Mouse (Mus musculus) left cerebral cortex, adult 2 months (tissue): ENCODE data around the gene Als2. TPM values are rescaled to one million over a fixed set of nuclear protein-coding genes. Genes with fewer than 3 reads are reported as not detected.

Source experiments
- DNase-seq, 2 experiments: peaks; one replicate each; pipeline ENCODE4 v3.0.0; 2021 to 2022; ENCODE audit warnings: low spot score in 2 of 2, mixed read lengths in 1 of 2; ENCODE audit errors: extremely low spot score in 1 of 2
- H3K27ac ChIP-seq: fragments of 200-600 bp; 2 replicates; pipeline ENCODE4 v1.8.1; 2022
- H3K4me3 ChIP-seq: fragments of 200-600 bp; 2 replicates; pipeline ENCODE4 v1.8.1; 2022
- CTCF ChIP-seq: fragments of 200-600 bp; IDR thresholded peaks from 2 replicates; pipeline ENCODE4 v1.8.1; 2022; ENCODE audit warnings: antibody characterized with exemption, mild to moderate bottlenecking, moderate library complexity
- intact Hi-C: fragments of 180-260 bp; cut with DNase I; formaldehyde crosslinking; loops from one replicate; pipeline ENCODE4 v1.15.1; 2025
- total RNA-seq, 2 experiments: library from RNA; stranded (reverse); gene quantifications; 2 replicates each; pipeline ENCODE4 v1.2.3; 2021

Gene Als2
- total RNA-seq, 2 experiments from 2014 or later: 35.1 to 37.5 TPM

DNA sequence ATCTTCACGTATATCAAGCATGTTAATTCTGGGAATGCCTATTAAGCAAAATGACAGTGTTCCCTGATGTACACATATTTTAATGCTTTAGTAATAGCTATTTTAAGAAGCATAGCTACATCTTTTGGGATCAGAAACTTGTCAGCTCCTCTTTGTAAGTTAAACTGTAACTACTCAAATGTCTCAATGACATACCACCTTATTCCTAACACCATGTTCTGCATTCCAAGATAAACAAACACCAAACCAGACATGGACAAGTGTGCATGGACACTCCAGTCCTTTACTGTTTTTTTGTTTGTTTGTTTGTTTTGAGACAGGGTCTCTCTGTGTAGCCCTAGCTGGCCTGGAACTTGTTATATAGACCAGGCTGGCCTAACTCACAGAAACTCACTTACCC is 28.7 kb downstream of the Als2 start:
- no peak for DNase-seq
- Histone ChIP-seq H3K4me3 (no peak overlapping the region), H3K27ac (no peak overlapping the region)
- no peak for TF ChIP-seq CTCF
- intact Hi-C loops: no loop called here

DNA sequence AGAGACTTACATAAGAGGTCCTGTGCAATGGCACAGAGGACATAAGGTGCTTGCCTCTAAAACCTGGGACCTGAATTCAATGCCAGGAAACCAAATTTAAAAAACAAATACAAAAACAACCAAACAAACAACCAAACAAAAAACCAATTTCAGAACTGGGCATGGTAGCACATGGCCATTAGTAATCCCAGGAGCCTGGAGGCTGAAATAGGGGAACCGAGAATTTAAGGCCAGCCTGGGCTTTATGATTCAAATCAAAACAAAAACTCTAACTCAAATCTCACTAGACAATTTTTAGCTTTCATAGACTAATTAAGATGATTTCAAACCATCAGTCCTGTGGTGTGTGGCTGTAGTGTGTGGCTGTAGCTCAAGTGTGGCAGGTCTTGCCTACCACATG is 32.5 kb downstream of the Als2 start:
- H3K27ac ChIP-seq: no peak overlapping the region
- TF ChIP-seq CTCF: no peak
- no peak for DNase-seq
- H3K4me3 ChIP-seq: no peak overlapping the region
- intact Hi-C loops: no loop called here

- no peak overlapping the region for H3K4me3 ChIP-seq
- no peak for TF ChIP-seq CTCF
- DNase-seq: no peak
- intact Hi-C loops: no loop called here
- no peak overlapping the region for H3K27ac ChIP-seq
Observed at GRCm38 (mm10) chr1:59202367-59202766, 34.7 kb downstream of the Als2 start.

DNA sequence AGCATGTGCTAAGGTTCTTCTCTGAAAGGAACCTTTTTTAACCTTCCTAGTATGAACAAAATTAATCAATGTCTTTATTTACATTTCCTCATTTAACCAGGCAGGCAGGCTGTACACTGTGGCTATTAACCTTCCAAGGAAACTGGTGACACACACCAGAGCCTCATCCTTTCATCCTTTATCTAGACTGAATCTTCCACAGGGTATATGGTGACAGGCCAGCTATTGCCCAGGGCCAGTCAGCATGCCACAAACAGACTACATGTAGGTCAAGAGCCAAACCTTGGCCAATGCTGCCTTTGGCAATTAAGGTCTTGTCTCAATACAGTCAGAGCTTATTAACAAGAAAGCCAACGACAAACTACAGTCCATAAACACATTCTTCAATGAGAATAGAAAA is 35.5 kb downstream of the Als2 start:
- no peak for TF ChIP-seq CTCF
- no peak overlapping the region for H3K4me3 ChIP-seq
- H3K27ac ChIP-seq: no peak overlapping the region
- intact Hi-C loops: no loop called here
- no peak for DNase-seq

DNA sequence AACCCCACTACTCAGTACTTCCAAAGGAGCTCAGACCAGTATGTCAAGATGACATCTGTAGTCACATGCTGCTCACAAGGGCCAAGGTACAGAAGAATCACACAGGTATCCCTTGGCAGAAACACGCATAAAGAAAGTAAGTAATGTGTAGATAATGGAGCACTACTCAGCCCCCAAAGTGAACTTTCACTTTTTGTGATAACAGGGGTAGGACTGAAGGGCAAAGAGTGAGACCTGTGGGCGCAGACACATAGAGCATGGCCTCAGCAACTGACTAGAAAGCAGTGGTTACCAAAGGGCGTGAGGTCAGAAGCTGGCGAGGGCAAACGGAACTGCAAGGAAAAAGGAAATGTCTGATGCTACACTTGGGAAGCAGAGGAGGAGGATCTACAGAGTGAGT is 36.1 kb downstream of the Als2 start:
- intact Hi-C loops: no loop called here
- no peak overlapping the region for H3K27ac ChIP-seq
- no peak overlapping the region for H3K4me3 ChIP-seq
- no peak for DNase-seq
- TF ChIP-seq CTCF: no peak

GRCm38 (mm10) chr1:59194979-59195378 is 42.1 kb downstream of the Als2 start:
- H3K27ac ChIP-seq: no peak overlapping the region
- intact Hi-C loops: no loop called here
- DNase-seq: no peak
- no peak for TF ChIP-seq CTCF
- no peak overlapping the region for H3K4me3 ChIP-seq

GRCm38 (mm10) chr1:59187786-59188185 is 49.2 kb downstream of the Als2 start:
- no peak for DNase-seq
- intact Hi-C loops: no loop called here
- no peak for TF ChIP-seq CTCF
- Histone ChIP-seq H3K4me3 (no peak overlapping the region), H3K27ac (no peak overlapping the region)

DNA sequence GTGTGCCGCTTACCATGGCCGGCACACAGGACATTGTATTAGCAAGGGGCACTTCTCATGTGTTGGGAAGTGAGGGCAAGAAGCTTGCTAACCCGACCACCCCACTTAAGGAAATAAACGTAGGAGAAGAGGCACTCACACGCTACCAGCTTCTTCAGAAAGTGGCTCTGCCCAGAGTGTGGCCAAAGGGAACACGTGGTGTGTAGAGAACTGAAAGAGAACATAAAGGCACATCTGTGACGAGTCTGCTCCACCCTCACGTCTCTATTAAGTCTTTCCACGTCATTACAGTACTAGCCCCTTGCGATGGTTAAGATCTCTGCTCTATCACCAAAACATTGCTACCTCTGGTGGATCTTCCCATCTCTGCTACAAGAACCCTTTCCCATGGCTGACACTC is 50.7 kb downstream of the Als2 start:
- Histone ChIP-seq H3K27ac (no peak overlapping the region), H3K4me3 (no peak overlapping the region)
- intact Hi-C loops: no loop called here
- no peak for DNase-seq
- TF ChIP-seq CTCF: no peak

DNA sequence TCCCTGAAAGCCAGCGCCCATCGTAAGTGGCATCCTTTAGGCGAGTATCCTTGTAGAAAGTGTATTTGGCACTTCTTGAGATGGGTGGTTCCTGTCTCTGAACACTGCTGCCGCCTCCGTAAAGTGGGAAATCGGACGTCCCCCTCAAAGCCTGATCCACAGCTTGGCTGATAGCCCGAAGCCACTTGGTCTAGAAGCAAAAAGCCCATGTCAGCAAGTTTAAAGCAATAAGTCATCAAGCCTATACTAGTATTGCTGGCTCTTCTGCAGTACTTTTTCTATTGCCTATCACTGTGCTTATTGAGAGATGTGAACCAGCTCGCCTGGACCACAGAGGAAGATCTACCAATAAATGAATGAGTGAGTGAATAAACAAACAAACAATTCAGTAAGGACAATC is 51.6 kb downstream of the Als2 start:
- no peak for DNase-seq
- no peak for TF ChIP-seq CTCF
- Histone ChIP-seq H3K4me3 (no peak overlapping the region), H3K27ac (no peak overlapping the region)
- intact Hi-C loops: no loop called here

- DNase-seq: no peak
- intact Hi-C loops: loop anchor here (5.0 kb wide), 1 partner anchor 76 kb away; no protein-coding TSS in a partner anchor
- no peak for TF ChIP-seq CTCF
- Histone ChIP-seq H3K4me3 (no peak overlapping the region), H3K27ac (no peak overlapping the region)
Observed at GRCm38 (mm10) chr1:59183045-59183444, 54.0 kb downstream of the Als2 start.

DNA sequence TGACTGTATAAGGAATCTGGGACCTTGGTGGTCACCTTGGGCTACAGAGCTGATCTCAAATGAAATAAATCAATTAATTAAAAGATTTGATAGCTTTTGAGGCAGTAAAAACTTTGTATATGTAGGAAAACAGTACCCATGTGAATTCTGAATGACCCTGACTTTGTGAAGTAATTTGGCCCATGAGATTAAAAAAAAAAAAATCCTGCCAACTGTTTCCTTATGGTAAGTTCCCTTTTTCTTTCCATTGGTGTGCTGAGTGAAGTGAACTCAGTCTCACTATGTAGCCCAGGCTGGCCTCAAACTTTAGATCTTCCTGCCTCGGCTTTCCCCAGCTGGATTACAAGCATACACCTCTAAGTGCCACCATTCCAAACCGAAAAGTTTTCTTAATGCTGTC is 54.7 kb downstream of the Als2 start:
- H3K27ac ChIP-seq: no peak overlapping the region
- no peak for TF ChIP-seq CTCF
- intact Hi-C loops: loop anchor here (5.0 kb wide), 1 partner anchor 75 kb away; no protein-coding TSS in a partner anchor
- no peak overlapping the region for H3K4me3 ChIP-seq
- DNase-seq: no peak

DNA sequence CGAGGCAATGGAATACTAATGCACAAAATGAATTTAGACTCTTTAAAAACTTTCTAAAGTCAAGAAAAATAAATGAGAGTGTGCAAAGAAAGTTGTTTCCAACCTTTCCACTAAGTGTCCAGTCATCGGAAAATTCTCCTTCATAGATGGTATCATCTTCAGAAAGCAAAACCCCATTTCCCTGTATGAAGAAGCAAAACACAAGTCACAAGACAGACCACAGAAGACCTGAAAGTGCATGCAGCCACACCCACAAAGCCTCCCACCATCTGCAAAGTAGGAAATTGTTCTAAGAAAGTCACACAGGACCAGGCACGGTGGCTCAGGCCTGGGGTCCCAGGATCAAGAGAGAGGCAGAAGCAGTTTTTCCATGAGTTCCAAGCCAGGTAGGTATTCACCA is 57.0 kb downstream of the Als2 start:
- intact Hi-C loops: loop anchor here (5.0 kb wide), 1 partner anchor 73 kb away; no protein-coding TSS in a partner anchor
- Histone ChIP-seq H3K27ac (no peak overlapping the region), H3K4me3 (no peak overlapping the region)
- no peak for TF ChIP-seq CTCF
- DNase-seq: no peak

GRCm38 (mm10) chr1:59178401-59178800 is 58.6 kb downstream of the Als2 start:
- H3K27ac ChIP-seq: no peak overlapping the region
- intact Hi-C loops: no loop called here
- no peak for TF ChIP-seq CTCF
- no peak overlapping the region for H3K4me3 ChIP-seq
- no peak for DNase-seq
